Mouse (Mus musculus) embryonic facial prominence, embryonic 11.5 days (tissue): ENCODE data around the gene Prr11. TPM values are rescaled to one million over a fixed set of nuclear protein-coding genes. Genes with fewer than 3 reads are reported as not detected.
A peak's percentile ranks its signal among the peaks of the same experiment; 100 is the strongest.
"Not testable (repeated sequence)": the region's sequence is repeated elsewhere in the genome, so short reads cannot be mapped to it uniquely, and the experiment has no call there.

Experiments used
- ATAC-seq: fragments of 200-750 bp; cut with Nextera tagmentation; replicated peaks from 2 replicates; pipeline ENCODE4 v1.8.0; 2017; ENCODE audit warnings: low read depth; ENCODE audit not compliant: insufficient number of reproducible peaks, low FRiP score, low TSS enrichment
- DNase-seq: peaks from one replicate; pipeline ENCODE4 v3.0.0-alpha.2; 2015; ENCODE audit warnings: low spot score
- H3K27ac ChIP-seq: fragments of 300-500 bp; sonication (generic); replicated peaks from 2 replicates; pipeline ENCODE4 v1.5.1; 2014; ENCODE audit warnings: mild to moderate bottlenecking, low read depth, low read length, control low read depth
- H3K27me3 ChIP-seq: fragments of 300-500 bp; sonication (generic); 2 replicates; pipeline ENCODE4 v1.6.1; 2014; ENCODE audit warnings: mild to moderate bottlenecking, low read length, moderate library complexity, mixed read lengths; ENCODE audit not compliant: control insufficient read depth, insufficient read depth
- H3K36me3 ChIP-seq: fragments of 300-500 bp; sonication (generic); replicated peaks from 2 replicates; pipeline ENCODE4 v1.6.1; 2014; ENCODE audit warnings: low read depth, mild to moderate bottlenecking, low read length, moderate library complexity, mixed read lengths; ENCODE audit not compliant: control insufficient read depth, insufficient read depth
- H3K4me1 ChIP-seq: fragments of 300-500 bp; sonication (generic); 2 replicates; pipeline ENCODE4 v1.6.1; 2014; ENCODE audit warnings: low read length, mixed read lengths; ENCODE audit not compliant: control insufficient read depth, insufficient read depth
- H3K4me2 ChIP-seq: fragments of 300-500 bp; sonication (generic); 2 replicates; pipeline ENCODE4 v1.6.1; 2014; ENCODE audit warnings: low read depth, mild to moderate bottlenecking, control low read depth, low read length, moderate library complexity
- H3K4me3 ChIP-seq: fragments of 300-500 bp; sonication (generic); 2 replicates; pipeline ENCODE4 v1.5.1; 2014; ENCODE audit warnings: low read depth, low read length, control low read depth
- H3K9ac ChIP-seq: fragments of 300-500 bp; sonication (generic); replicated peaks from 2 replicates; pipeline ENCODE4 v1.6.1; 2014; ENCODE audit warnings: mild to moderate bottlenecking, control low read depth, low read length
- H3K9me3 ChIP-seq: fragments of 300-500 bp; sonication (generic); replicated peaks from 2 replicates; pipeline ENCODE4 v1.6.1; 2016; ENCODE audit warnings: mild to moderate bottlenecking, low read length, inconsistent platforms, mixed read lengths; ENCODE audit not compliant: control insufficient read depth
- WGBS: fragments of 180-500 bp; shearing (Covaris S2); extraction: QIAGEN DNeasy Blood & Tissue Kit; methylation state at CpG from one replicate; pipeline ENCODE4 v1.1.7; 2014; 5-methylcytosine and 5-hydroxymethylcytosine counted together
- polyA plus RNA-seq: library from polyadenylated mRNA; unstranded; fragments of >200 nt; fragmentation: Nextera tagmentation; extraction: Ambion mirVana; gene quantifications from 2 replicates; pipeline ENCODE4 v1.2.1, GENCODE M21; 2014

Gene Prr11
- polyA plus RNA-seq, 1 experiment from 2014 or later: 20.1 TPM

DNA sequence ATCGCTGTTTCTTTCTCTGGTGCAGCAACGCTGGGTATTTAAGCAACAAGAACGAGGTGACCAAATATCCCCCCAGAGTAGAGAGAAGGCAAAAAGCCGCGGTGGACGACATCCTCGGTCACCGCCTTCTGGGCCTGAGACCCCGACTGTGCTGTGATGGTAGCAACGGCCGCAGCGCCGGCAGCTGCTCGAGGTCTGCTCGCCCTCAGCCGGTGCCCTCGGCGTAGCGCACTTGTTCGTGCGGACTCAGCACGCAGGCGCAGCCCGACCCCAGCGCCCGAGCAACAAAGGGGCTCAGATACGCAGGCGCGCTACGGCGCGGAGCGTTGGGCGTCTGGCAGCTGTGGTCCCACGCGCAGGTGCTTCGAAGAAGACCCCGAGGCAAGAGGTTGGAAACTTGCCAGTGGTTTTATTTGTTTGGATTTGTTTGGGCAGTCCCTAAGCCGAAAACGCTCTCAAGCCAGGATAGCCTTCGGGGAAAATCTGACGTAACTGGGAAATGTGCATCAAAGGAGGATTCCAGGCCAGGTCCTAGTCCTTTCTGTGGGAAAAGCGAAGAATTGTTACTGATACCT, 34.6 kb downstream of the Prr11 start, which contains the start of gene Gdpd1:
Gene Gdpd1, minus strand, starts transcription at position 197 of the 575 bp plus-strand sequence.
- Histone ChIP-seq H3K36me3 (no peaks in the 10 kb centered on the region), H3K27ac (peak within 1 kb of the TSS; percentile 60; the same call in 1 of the 2 replicates), H3K9me3 (no peaks in the 10 kb centered on the region), H3K4me2 (peak within 1 kb of the TSS; percentile 86), H3K27me3 (no peaks in the 10 kb centered on the region), H3K4me1 (no peaks in the 10 kb centered on the region), H3K9ac (peak within 1 kb of the TSS; percentile 72), H3K4me3 (peak within 1 kb of the TSS; percentile 65)
- ATAC-seq: peak; percentile 94
- WGBS: 1% methylated on average over 43 of the region's 43 CpGs
- peak; percentile 95 for DNase-seq

GRCm38 (mm10) chr11:87073343-87073865, 35.1 kb downstream of the Prr11 start:
- H3K9ac ChIP-seq: peak overlapping the region; percentile 72
- H3K4me2 ChIP-seq: peak overlapping the region; percentile 86
- DNase-seq (peak; percentile 77), ATAC-seq (peak; percentile 76)
- H3K4me1 ChIP-seq: no peaks in the 10 kb centered on the region
- no peaks in the 10 kb centered on the region for H3K9me3 ChIP-seq
- H3K27me3 ChIP-seq: no peaks in the 10 kb centered on the region
- no peaks in the 10 kb centered on the region for H3K36me3 ChIP-seq
- H3K27ac ChIP-seq: peak overlapping the region; percentile 60; the same call in 1 of the 2 replicates
- H3K4me3 ChIP-seq: peak overlapping the region; percentile 65
- WGBS: under 1% methylated on average over 24 of the region's 24 CpGs

- DNase-seq: no peak
- Histone ChIP-seq H3K4me1 (no peaks in the 10 kb centered on the region), H3K27ac (no peak overlapping the region), H3K27me3 (no peaks in the 10 kb centered on the region), H3K36me3 (no peaks in the 10 kb centered on the region; the same call in 1 of the 2 replicates), H3K4me3 (no peak overlapping the region), H3K9me3 (no peaks in the 10 kb centered on the region), H3K9ac (no peak overlapping the region), H3K4me2 (no peak overlapping the region)
- no peak for ATAC-seq
- 72% methylated on average over 3 of the region's 3 CpGs for WGBS
Observed at GRCm38 (mm10) chr11:87062087-87062486, 46.4 kb downstream of the Prr11 start.

GRCm38 (mm10) chr11:87060410-87060809, 48.1 kb downstream of the Prr11 start:
- DNase-seq (no peak), ATAC-seq (no peak)
- no peaks in the 10 kb centered on the region for H3K4me1 ChIP-seq
- no peak overlapping the region for H3K4me3 ChIP-seq
- no peak overlapping the region for H3K27ac ChIP-seq
- H3K9ac ChIP-seq: no peak overlapping the region
- H3K4me2 ChIP-seq: no peak overlapping the region
- H3K9me3 ChIP-seq: no peaks in the 10 kb centered on the region
- H3K27me3 ChIP-seq: no peaks in the 10 kb centered on the region
- H3K36me3 ChIP-seq: no peaks in the 10 kb centered on the region; the same call in 1 of the 2 replicates
- 95% methylated on average over 2 of the region's 2 CpGs for WGBS

GRCm38 (mm10) chr11:87056286-87056685, 52.2 kb downstream of the Prr11 start:
- H3K27me3 ChIP-seq: no peaks in the 10 kb centered on the region
- no peak overlapping the region for H3K27ac ChIP-seq
- no peak overlapping the region for H3K4me2 ChIP-seq
- ATAC-seq (no peak), DNase-seq (no peak)
- H3K9ac ChIP-seq: no peak overlapping the region
- WGBS: 78% methylated on average over 6 of the region's 6 CpGs
- no peaks in the 10 kb centered on the region for H3K4me1 ChIP-seq
- no peaks in the 10 kb centered on the region for H3K9me3 ChIP-seq
- H3K36me3 ChIP-seq: no peaks in the 10 kb centered on the region; the same call in 1 of the 2 replicates
- H3K4me3 ChIP-seq: no peak overlapping the region

GRCm38 (mm10) chr11:87048900-87049299, 59.6 kb downstream of the Prr11 start:
- H3K4me1 ChIP-seq, H3K4me2 ChIP-seq, DNase-seq, H3K27me3 ChIP-seq, H3K4me3 ChIP-seq, H3K36me3 ChIP-seq, H3K27ac ChIP-seq, H3K9me3 ChIP-seq, H3K9ac ChIP-seq, ATAC-seq: not testable (repeated sequence)
- 91% methylated on average over 7 of the region's 7 CpGs for WGBS

GRCm38 (mm10) chr11:87046968-87047367, 61.5 kb downstream of the Prr11 start:
- 97% methylated on average over 5 of the region's 5 CpGs for WGBS

GRCm38 (mm10) chr11:87043052-87043451, 65.5 kb downstream of the Prr11 start:
- Histone ChIP-seq H3K27me3 (no peaks in the 10 kb centered on the region), H3K9ac (no peak overlapping the region), H3K4me2 (no peak overlapping the region), H3K4me1 (no peaks in the 10 kb centered on the region), H3K36me3 (no peaks in the 10 kb centered on the region; the same call in 1 of the 2 replicates), H3K4me3 (no peak overlapping the region), H3K27ac (no peak overlapping the region), H3K9me3 (no peaks in the 10 kb centered on the region)
- DNase-seq (no peak), ATAC-seq (no peak)
- 85% methylated on average over 3 of the region's 3 CpGs for WGBS

More at GRCm38 (mm10) chr11:87046968-87047367, 61.5 kb downstream of the Prr11 start:
- Histone ChIP-seq H3K4me1 (no peaks in the 10 kb centered on the region), H3K27me3 (no peaks in the 10 kb centered on the region), H3K27ac (no peak overlapping the region), H3K4me2 (no peak overlapping the region), H3K9ac (no peak overlapping the region), H3K4me3 (no peak overlapping the region), H3K36me3 (no peaks in the 10 kb centered on the region; the same call in 1 of the 2 replicates), H3K9me3 (no peaks in the 10 kb centered on the region)
- no peak for ATAC-seq
- DNase-seq: no peak
